Mouse (Mus musculus) midbrain, postnatal 0 days (tissue): Measurements from ENCODE around the gene Eif2s1. TPM values are rescaled to one million over a fixed set of nuclear protein-coding genes. Genes with fewer than 3 reads are reported as not detected.
"Not testable (repeated sequence)": the region's sequence is repeated elsewhere in the genome, so short reads cannot be mapped to it uniquely, and the experiment has no call there.

Experiments used
- ATAC-seq: fragments of 200-750 bp; cut with Nextera tagmentation; 2 replicates; pipeline ENCODE4 v1.8.0; 2017; ENCODE audit warnings: moderate number of reproducible peaks, mild to moderate bottlenecking, moderate TSS enrichment, moderate library complexity; ENCODE audit not compliant: low FRiP score
- DNase-seq: peaks from one replicate; pipeline ENCODE4 v3.0.0-alpha.2; 2015; ENCODE audit warnings: low spot score
- H3K27ac ChIP-seq: fragments of 300-500 bp; sonication (generic); 2 replicates; pipeline ENCODE4 v1.5.1; 2014; ENCODE audit warnings: low read depth, mild to moderate bottlenecking, low read length, mixed read lengths
- H3K27me3 ChIP-seq: fragments of 300-500 bp; sonication (generic); 2 replicates; pipeline ENCODE4 v1.6.1; 2014; ENCODE audit warnings: low read length, control low read depth, mixed read lengths; ENCODE audit not compliant: insufficient read depth
- H3K36me3 ChIP-seq: fragments of 300-500 bp; sonication (generic); 2 replicates; pipeline ENCODE4 v1.6.1; 2014; ENCODE audit warnings: low read length, control low read depth, mixed read lengths; ENCODE audit not compliant: insufficient read depth
- H3K4me1 ChIP-seq: fragments of 300-500 bp; sonication (generic); 2 replicates; pipeline ENCODE4 v1.6.1; 2014; ENCODE audit warnings: mild to moderate bottlenecking, control low read depth, antibody characterized with exemption, low read length, mixed read lengths; ENCODE audit not compliant: insufficient read depth
- H3K4me2 ChIP-seq: fragments of 300-500 bp; sonication (generic); 2 replicates; pipeline ENCODE4 v1.6.1; 2014; ENCODE audit warnings: low read depth, mild to moderate bottlenecking, low read length, mixed read lengths; ENCODE audit not compliant: poor library complexity, severe bottlenecking
- H3K4me3 ChIP-seq: fragments of 300-500 bp; sonication (generic); 2 replicates; pipeline ENCODE4 v1.5.1; 2014; ENCODE audit warnings: low read depth, mild to moderate bottlenecking, low read length, moderate library complexity
- H3K9ac ChIP-seq: fragments of 300-500 bp; sonication (generic); replicated peaks from 2 replicates; pipeline ENCODE4 v1.6.1; 2014; ENCODE audit warnings: mild to moderate bottlenecking, low read length, moderate library complexity, mixed read lengths; ENCODE audit not compliant: poor library complexity, severe bottlenecking
- H3K9me3 ChIP-seq: fragments of 300-500 bp; sonication (generic); 2 replicates; pipeline ENCODE4 v1.6.1; 2016; ENCODE audit warnings: low read length, control low read depth
- CTCF ChIP-seq: IDR thresholded peaks from 2 replicates; pipeline ENCODE4 v1.5.1; 2016; ENCODE audit warnings: antibody characterized with exemption, mild to moderate bottlenecking
- WGBS: fragments of 180-500 bp; shearing (Covaris S2); extraction: QIAGEN DNeasy Blood & Tissue Kit; methylation state at CpG from one replicate; pipeline ENCODE4 v1.1.7; 2014; 5-methylcytosine and 5-hydroxymethylcytosine counted together
- polyA plus RNA-seq: library from polyadenylated mRNA; unstranded; fragments of >200 nt; fragmentation: Nextera tagmentation; extraction: Ambion mirVana; gene quantifications from 2 replicates; pipeline ENCODE4 v1.2.1, GENCODE M21; 2015
- total RNA-seq: library from RNA; depleted of rRNA; stranded (reverse); fragments of >200 nt; gene quantifications from 2 replicates; pipeline ENCODE4 v1.2.3, GENCODE M21; 2014

Gene Eif2s1
- total and polyA plus RNA-seq, 2 experiments from 2014 or later = 35.1 to 80.5 TPM

DNA sequence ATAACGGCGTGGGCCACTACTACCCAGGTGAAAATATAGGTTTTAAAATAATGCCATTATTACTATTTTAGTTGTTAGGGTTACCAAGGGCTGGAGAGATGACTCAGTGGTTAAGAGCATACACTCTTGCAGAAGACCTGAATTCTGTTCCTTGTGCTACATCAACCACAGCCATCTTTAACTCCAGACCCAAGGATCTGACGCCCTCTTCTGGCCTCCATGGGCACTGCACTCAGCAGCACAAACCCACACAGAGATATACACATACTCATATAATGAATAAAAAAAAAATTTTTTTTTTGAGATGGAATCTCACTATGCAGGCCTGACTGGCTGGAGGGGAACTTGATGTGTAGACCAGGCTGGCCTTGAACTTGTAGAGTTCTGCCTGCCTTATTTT is 54.7 kb downstream of the Eif2s1 start:
- 0 out of 2 replicates have a peak, but pooled peaks cover 4% of the 10 kb centered on the region for H3K4me1 ChIP-seq
- H3K4me2 ChIP-seq = no peak overlapping the region
- no peaks in the 10 kb centered on the region for H3K9me3 ChIP-seq
- H3K9ac ChIP-seq = no peak overlapping the region
- no peaks in the 10 kb centered on the region for H3K36me3 ChIP-seq
- ATAC-seq (no peak), DNase-seq (no peak)
- no peak for TF ChIP-seq CTCF
- 78% methylated on average over 3 of the region's 3 CpGs for WGBS
- peaks cover 15% of the 10 kb centered on the region; the same call in 1 of the 2 replicates for H3K27me3 ChIP-seq
- H3K27ac ChIP-seq = no peak overlapping the region
- H3K4me3 ChIP-seq = no peak overlapping the region

DNA sequence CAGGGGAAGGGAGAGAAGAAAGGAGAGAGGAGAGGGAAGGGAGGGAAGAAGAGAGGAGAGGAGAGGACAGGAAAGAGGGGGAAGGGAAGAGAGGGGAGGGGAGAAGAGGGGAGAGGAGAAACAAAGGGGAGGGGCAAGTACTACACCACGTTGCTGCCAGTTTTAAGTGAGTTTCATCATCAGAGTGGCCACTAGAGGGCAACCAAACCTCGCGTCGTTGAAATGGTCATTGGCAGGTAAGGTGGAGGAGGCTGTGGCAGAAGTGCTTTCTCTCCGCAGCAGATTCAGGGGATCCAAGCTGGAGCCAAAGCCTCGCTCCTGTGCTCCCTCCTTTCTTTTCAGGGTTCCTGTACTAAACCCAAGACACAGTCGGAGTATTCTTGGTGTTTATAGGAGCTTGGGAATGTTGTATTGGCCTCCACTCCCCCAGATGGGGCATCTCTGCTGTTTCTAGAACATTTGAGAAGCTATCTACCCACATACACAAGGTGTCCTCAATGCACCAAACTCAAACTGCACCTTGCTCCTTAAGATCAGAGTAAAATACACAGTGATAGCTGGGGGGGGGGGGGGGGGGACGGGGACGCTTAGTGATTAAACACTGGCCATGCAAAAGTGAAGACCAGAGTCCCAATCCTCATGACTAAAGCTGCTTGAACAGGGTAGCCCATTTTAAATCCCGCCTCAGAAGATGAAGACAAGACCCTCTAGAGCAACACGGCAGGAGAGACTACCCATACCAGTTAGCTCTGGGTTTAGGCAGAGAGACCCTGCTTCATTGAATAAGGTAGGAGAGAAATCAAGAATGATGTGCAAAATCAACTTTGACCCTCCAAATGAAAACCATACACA is 56.8 kb downstream of the Eif2s1 start:
- no peak overlapping the region for H3K9ac ChIP-seq
- H3K27ac ChIP-seq = no peak overlapping the region
- ATAC-seq (peak; percentile 56), DNase-seq (peak; percentile 91)
- TF ChIP-seq CTCF = peak; percentile 92
- H3K9me3 ChIP-seq = no peaks in the 10 kb centered on the region
- WGBS = 15% methylated on average over 10 of the region's 11 CpGs
- no peak overlapping the region for H3K4me3 ChIP-seq
- H3K4me1 ChIP-seq = no peaks in the 10 kb centered on the region
- H3K36me3 ChIP-seq = no peaks in the 10 kb centered on the region
- 0 out of 2 replicates have a peak, but pooled peaks cover 3% of the 10 kb centered on the region for H3K27me3 ChIP-seq
- peak overlapping the region; percentile 33 for H3K4me2 ChIP-seq

DNA sequence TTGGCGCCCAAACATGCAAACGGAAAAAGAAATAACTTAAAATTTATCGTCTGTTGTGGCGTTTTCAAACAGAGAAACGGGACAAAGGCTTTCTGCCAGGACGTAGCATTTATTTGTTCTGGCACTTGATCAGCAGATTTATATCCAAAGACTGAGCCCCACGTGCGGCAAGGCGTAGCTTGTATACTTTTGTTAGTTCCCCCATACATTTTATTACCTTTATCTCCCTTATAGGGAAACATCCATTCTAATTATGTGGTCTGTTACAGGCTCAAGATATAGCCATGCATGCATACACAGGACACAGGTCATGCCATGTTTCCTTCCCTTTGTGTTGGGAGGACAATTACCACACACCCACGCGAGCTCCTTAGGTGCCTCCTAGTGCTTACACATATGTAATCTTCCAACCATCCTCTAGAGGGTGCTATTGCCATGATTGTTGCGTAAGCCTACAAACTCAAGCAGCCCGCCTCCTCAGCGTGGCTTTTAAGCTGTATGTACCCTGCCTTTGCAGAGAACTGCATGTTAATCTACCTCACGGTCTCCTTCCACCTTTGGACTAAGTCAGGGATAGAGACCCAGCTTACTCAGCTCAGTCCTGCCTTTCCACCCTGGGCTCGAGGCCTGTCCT is 57.6 kb downstream of the Eif2s1 start:
- H3K9ac ChIP-seq = no peak overlapping the region
- no peaks in the 10 kb centered on the region for H3K36me3 ChIP-seq
- no peak overlapping the region for H3K27ac ChIP-seq
- 0 out of 2 replicates have a peak overlapping the region, but pooled peaks have one; percentile 33 for H3K4me2 ChIP-seq
- H3K27me3 ChIP-seq = no peaks in the 10 kb centered on the region
- no peak overlapping the region for H3K4me3 ChIP-seq
- DNase-seq = peak; percentile 92
- H3K4me1 ChIP-seq = no peaks in the 10 kb centered on the region
- H3K9me3 ChIP-seq = no peaks in the 10 kb centered on the region
- TF ChIP-seq CTCF = peak; percentile 91
- peak; percentile 66 for ATAC-seq
- 37% methylated on average over 16 of the region's 16 CpGs for whole genome bisulfite sequencing

DNA sequence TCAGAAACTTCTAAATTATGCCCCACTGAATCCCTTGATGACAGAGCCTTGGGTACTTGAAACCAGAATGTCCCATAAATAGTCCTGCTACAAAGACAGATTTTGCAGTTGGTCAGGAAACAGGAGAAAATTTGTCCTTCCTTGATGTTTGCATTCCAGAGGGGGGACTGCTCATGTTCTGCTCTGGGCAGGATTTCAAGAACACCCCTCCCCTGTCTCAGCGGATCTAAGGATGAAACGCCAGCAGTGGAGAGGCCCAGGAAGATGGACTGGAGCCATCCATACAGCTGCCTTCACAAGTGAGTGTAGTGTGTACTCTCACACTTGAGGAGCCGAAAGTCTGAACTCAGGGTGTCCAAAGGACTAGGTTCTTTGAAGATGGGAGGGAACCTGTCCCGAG is 59.8 kb downstream of the Eif2s1 start:
- Histone ChIP-seq H3K27ac (no peak overlapping the region), H3K4me1 (no peaks in the 10 kb centered on the region), H3K9me3 (no peaks in the 10 kb centered on the region), H3K4me3 (no peak overlapping the region), H3K4me2 (no peak overlapping the region), H3K36me3 (no peaks in the 10 kb centered on the region), H3K9ac (no peak overlapping the region), H3K27me3 (no peaks in the 10 kb centered on the region)
- 82% methylated on average over 4 of the region's 4 CpGs for WGBS
- no peak for TF ChIP-seq CTCF
- no peak for DNase-seq
- ATAC-seq = no peak

DNA sequence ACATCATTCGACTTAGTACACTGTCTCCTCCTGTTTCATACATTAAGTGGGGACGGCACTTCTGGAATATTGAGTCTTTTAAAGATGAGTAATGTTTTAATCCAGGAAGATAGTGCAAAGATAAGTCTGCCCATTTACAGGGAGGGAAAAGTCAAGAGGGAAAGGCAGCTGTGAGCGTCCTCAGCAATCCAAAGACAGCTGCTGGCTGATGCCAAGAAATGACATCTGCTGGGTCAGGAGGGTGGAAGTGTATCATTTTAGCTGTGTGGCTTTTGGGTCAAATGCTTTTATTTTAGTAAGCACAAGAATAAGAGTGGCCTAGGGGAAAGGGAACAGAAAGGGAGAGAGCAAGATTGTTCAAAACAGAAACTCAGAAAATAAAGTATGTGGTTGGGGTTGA is 60.4 kb downstream of the Eif2s1 start:
- Histone ChIP-seq H3K9me3 (no peaks in the 10 kb centered on the region), H3K4me1 (no peaks in the 10 kb centered on the region), H3K36me3 (no peaks in the 10 kb centered on the region), H3K27me3 (no peaks in the 10 kb centered on the region), H3K27ac (no peak overlapping the region), H3K9ac (no peak overlapping the region), H3K4me2 (no peak overlapping the region), H3K4me3 (no peak overlapping the region)
- no peak for TF ChIP-seq CTCF
- 82% methylated on average over 3 of the region's 3 CpGs for WGBS
- ATAC-seq = no peak
- DNase-seq = no peak

DNA sequence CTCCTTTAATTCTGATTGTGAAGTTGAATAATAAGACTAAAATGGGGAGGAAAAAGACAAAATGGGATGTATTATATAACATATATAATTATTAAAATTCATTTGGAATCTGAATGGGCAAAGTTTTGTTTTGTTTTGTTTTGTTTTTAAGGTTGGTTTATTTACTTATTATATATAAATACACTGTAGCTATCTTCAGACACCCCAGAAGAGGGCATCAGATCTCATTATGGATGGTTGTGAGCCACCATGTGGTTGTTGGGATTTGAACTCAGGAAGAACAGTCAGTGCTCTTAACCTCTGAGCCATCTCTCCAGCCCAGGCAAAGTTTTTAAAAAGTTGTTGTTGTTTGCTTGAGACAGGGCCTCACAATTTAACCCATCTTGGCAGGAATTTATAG is 61.4 kb downstream of the Eif2s1 start:
- H3K9ac ChIP-seq, H3K4me1 ChIP-seq, H3K27ac ChIP-seq, H3K36me3 ChIP-seq, H3K27me3 ChIP-seq, H3K4me3 ChIP-seq, ATAC-seq, H3K4me2 ChIP-seq, H3K9me3 ChIP-seq, DNase-seq: not testable (repeated sequence)
